13 mouse cellular contexts compared by ENCODE assay signal in genomic region chr2:125670846-125671245, GRCm38 (mm10). TPM values are rescaled to one million over a fixed set of nuclear protein-coding genes. Genes with fewer than 3 reads are reported as not detected.
DNase-seq lines count a peak whose midpoint lies in the region; ATAC-seq and TF ChIP-seq lines count a peak whose summit lies in the region.
"Had no signal": no experiment of that assay in that cellular context is flagged by ENCODE, and none has a peak within 500 bp of the region (broad histone marks: within the 10 kb centered on the region; RNA-seq: fewer than 3 reads in every experiment).

No protein-coding gene starts in this region.

- H3K27ac ChIP-seq in kidney, postnatal 0 days, result no peak overlapping the region
- H3K27ac ChIP-seq in CH12.LX (ENCODE audit: insufficient read depth, low read depth), result no peak overlapping the region
- H3K27ac ChIP-seq: hindbrain, embryonic 15.5 days; liver, embryonic 13.5 days had no signal

- H3K9ac ChIP-seq in kidney, postnatal 0 days (ENCODE audit: low read depth, low read length), result no peak overlapping the region
- H3K9ac ChIP-seq in CH12.LX (ENCODE audit: insufficient read depth, low read depth), result no peak overlapping the region
- H3K9ac ChIP-seq: hindbrain, embryonic 15.5 days; liver, embryonic 13.5 days had no signal

- H3K36me3 ChIP-seq in kidney, postnatal 0 days (ENCODE audit: insufficient read depth, low read length), result no peaks in the 10 kb centered on the region
- no peaks in the 10 kb centered on the region for H3K36me3 ChIP-seq in CH12.LX (replicated peaks in 1 of 2; ENCODE audit: control insufficient read depth in 1 of 2, insufficient read depth in 1 of 2, low read length in 1 of 2)
- H3K36me3 ChIP-seq: hindbrain, embryonic 15.5 days had no signal

- no peaks in the 10 kb centered on the region; the same call in 1 of the 2 replicates for H3K79me2 ChIP-seq in CH12.LX (replicated peaks; ENCODE audit: control insufficient read depth, extremely low read depth, insufficient read depth, poor library complexity, severe bottlenecking)

- no peak; the same call in 1 of the 2 replicates for TF ChIP-seq RAD21 in CH12.LX (IDR thresholded peaks at IDR 0.05; ENCODE audit: low read depth, low read length)

- DNase-seq in kidney, postnatal 0 days (ENCODE audit: low spot score), result no peak
- DNase-seq in kidney, postnatal 14 days, result no peak
- DNase-seq in A20 (ENCODE audit: low read depth, low spot score) (peak; percentile 65), CH12.LX (ENCODE audit: extremely low read depth) (no peak)
- DNase-seq in embryo, embryonic 9.5 days (ENCODE audit: extremely low spot score), result peak; percentile 12
- DNase-seq in right cerebral cortex, postnatal 25 days, result no peak
- no peak for DNase-seq in Muller cell, postnatal 12 days (ENCODE audit: inconsistent ontology term)
- DNase-seq: layer of hippocampus, adult 9-11 months; liver, embryonic 13.5 days; right cerebral cortex, adult 18-20 months; thymus, postnatal 4 days had no signal

- no peak for TF ChIP-seq POLR2A in CH12.LX (IDR thresholded peaks at IDR 0.05; ENCODE audit: low read depth, low read length)

- no peak for TF ChIP-seq EP300 in CH12.LX (IDR thresholded peaks at IDR 0.05; ENCODE audit: low read length)

- 44% methylated on average over 1 of the region's 1 CpGs for WGBS in kidney, postnatal 0 days

- TF ChIP-seq CTCF in kidney, postnatal 0 days (IDR thresholded peaks at IDR 0.05; ENCODE audit: low read depth), result peak; percentile 46; the same call in 1 of the 2 replicates
- peak; percentile 19 to 46; a peak in 3 of 4 replicates for TF ChIP-seq CTCF in CH12.LX (conservative IDR thresholded peaks at IDR 0.05 in 1 of 2, IDR thresholded peaks at IDR 0.05 in 1 of 2; ENCODE audit: low read depth in 2 of 2, low read length in 2 of 2)

- no peaks in the 10 kb centered on the region for H3K4me1 ChIP-seq in kidney, postnatal 0 days (replicated peaks; ENCODE audit: insufficient read depth, low read length)
- peaks cover 5 to 26% of the 10 kb centered on the region in 2 experiments; a peak in 3 of 4 replicates for H3K4me1 ChIP-seq in CH12.LX (ENCODE audit: control insufficient read depth in 1 of 2, insufficient read depth in 2 of 2)

- no peak overlapping the region for H3K4me3 ChIP-seq in kidney, postnatal 0 days (replicated peaks; ENCODE audit: low read depth, low read length)
- no peak overlapping the region for H3K4me3 ChIP-seq in CH12.LX (replicated peaks in 1 of 3; ENCODE audit: low read depth in 2 of 3, low read length in 2 of 3, poor library complexity in 1 of 3)
- H3K4me3 ChIP-seq: hindbrain, embryonic 15.5 days; liver, embryonic 13.5 days had no signal

- H3K9me3 ChIP-seq in kidney, postnatal 0 days (replicated peaks; ENCODE audit: low read length), result no peaks in the 10 kb centered on the region
- peaks cover 3% of the 10 kb centered on the region for H3K9me3 ChIP-seq in CH12.LX (replicated peaks; ENCODE audit: low read length)
- H3K9me3 ChIP-seq: hindbrain, embryonic 15.5 days; liver, embryonic 13.5 days had no signal

- no peak for ATAC-seq in kidney, postnatal 0 days (replicated peaks; ENCODE audit: low FRiP score, low read depth)

- no peaks in the 10 kb centered on the region for H3K27me3 ChIP-seq in kidney, postnatal 0 days (ENCODE audit: insufficient read depth, low read length)
- no peaks in the 10 kb centered on the region for H3K27me3 ChIP-seq in CH12.LX (replicated peaks)
- H3K27me3 ChIP-seq: hindbrain, embryonic 15.5 days; liver, embryonic 13.5 days had no signal

- in situ Hi-C loops in CH12.LX (cut with MboI; ENCODE audit: low pct_ligation_motif_present, low pct_unique_long_range_greater_than_20kb, low sequenced_read_pairs), result loop anchor here (25.0 kb wide), 1 partner anchor 366 kb away; the partner anchor contains the start of gene Fgf7

- dilution Hi-C loops in CH12.LX (cut with MboI; ENCODE audit: extremely low pct_ligation_motif_present, extremely low pct_unique_long_range_greater_than_20kb, low sequenced_read_pairs), result no loop called here

- H3K4me2 ChIP-seq in kidney, postnatal 0 days (ENCODE audit: low read length), result no peak overlapping the region
- H3K4me2 ChIP-seq in CH12.LX (ENCODE audit: insufficient read depth, low read depth, poor library complexity, severe bottlenecking), result no peak overlapping the region
- H3K4me2 ChIP-seq: hindbrain, embryonic 15.5 days; liver, embryonic 13.5 days had no signal

TF ChIP-seq in CH12.LX, 34 proteins besides CTCF, POLR2A, EP300 and RAD21:
- TF ChIP-seq SIN3A (IDR thresholded peaks at IDR 0.05; ENCODE audit: low read length) (no peak), SMC3 (IDR thresholded peaks at IDR 0.05; ENCODE audit: low read depth, low read length) (no peak), NELFE (IDR thresholded peaks at IDR 0.05; ENCODE audit: low read depth, low read length) (no peak), JUND (conservative IDR thresholded peaks at IDR 0.05; ENCODE audit: low read depth, low read length) (no peak), BHLHE40 (IDR thresholded peaks at IDR 0.05; ENCODE audit: low read depth, low read length) (no peak), ZC3H11A (IDR thresholded peaks at IDR 0.05; ENCODE audit: low read depth, low read length) (no peak), CHD1 (IDR thresholded peaks at IDR 0.05; ENCODE audit: low read depth, low read length) (no peak), RCOR1 (conservative IDR thresholded peaks at IDR 0.05; ENCODE audit: low read depth, low read length) (no peak), ETS1 (conservative IDR thresholded peaks at IDR 0.05; ENCODE audit: low read depth, low read length) (no peak), MYC (IDR thresholded peaks at IDR 0.05; ENCODE audit: low read depth, low read length) (no peak), MEF2A (IDR thresholded peaks at IDR 0.05; ENCODE audit: borderline replicate concordance, low read depth, low read length) (no peak), ELF1 (IDR thresholded peaks at IDR 0.05; ENCODE audit: low read depth, low read length) (no peak), JUN (IDR thresholded peaks at IDR 0.05; ENCODE audit: insufficient read depth, low read depth, low read length) (no peak), CHD2 (IDR thresholded peaks at IDR 0.05; ENCODE audit: low read length) (no peak)

RNA-seq across cellular contexts. Expression of gene Eid1, which starts 2.0 kb away (rescaled TPM):
- polyA plus RNA-seq in kidney, postnatal 0 days (2015; fragmentation: Nextera tagmentation; extraction: Ambion mirVana), result 106 and 120 TPM in 2 replicates
- 15.4 and 17.0 TPM in 2 replicates for total RNA-seq in CH12.LX (2012; rRNA removed)
- 39.8 and 43.2 TPM in 2 replicates for total RNA-seq in CH12.LX (2014; rRNA removed)
- polyA plus RNA-seq in CH12.LX (2012; ENCODE audit: insufficient read length, low read depth), result 20.4 and 22.7 TPM in 2 replicates

RNA-seq across cellular contexts. Expression of gene Cep152, which starts 45.9 kb away (rescaled TPM):
- 2.4 and 3.4 TPM in 2 replicates for polyA plus RNA-seq in kidney, postnatal 0 days (2015; fragmentation: Nextera tagmentation; extraction: Ambion mirVana)
- total RNA-seq in CH12.LX (2012; rRNA removed), result 8.9 and 10.2 TPM in 2 replicates
- 7.4 and 7.7 TPM in 2 replicates for total RNA-seq in CH12.LX (2014; rRNA removed)
- polyA plus RNA-seq in CH12.LX (2012; ENCODE audit: insufficient read length, low read depth), result 8.4 and 8.8 TPM in 2 replicates

RNA-seq across cellular contexts. Expression of gene Shc4, which starts 53.1 kb away (rescaled TPM):
- polyA plus RNA-seq in kidney, postnatal 0 days (2015; fragmentation: Nextera tagmentation; extraction: Ambion mirVana), result 0.23 and 0.37 TPM in 2 replicates
- total RNA-seq in CH12.LX (2012; rRNA removed) (0.97 and 1.1 TPM in 2 replicates), CH12.LX (2014; rRNA removed) (0.21 and 0.23 TPM in 2 replicates)
- 0.10 and 0.37 TPM in 2 replicates for polyA plus RNA-seq in CH12.LX (2012; ENCODE audit: insufficient read length, low read depth)
- total RNA-seq: monocyte, adult 5-6 weeks had no signal

Comparison
In these comparisons a context has a peak if more than half of its experiments do, and no peak if none do; other contexts are left out.
1. DNase-seq: peak in A20 (single experiment) and embryo, embryonic 9.5 days (single experiment); none in kidney, postnatal 0 days (single experiment), kidney, postnatal 14 days (single experiment), CH12.LX (single experiment), right cerebral cortex, postnatal 25 days (single experiment) and Muller cell, postnatal 12 days (single experiment).